Mouse (Mus musculus) Patski (cell line): ENCODE measurements around the gene Synpo2l. TPM values are rescaled to one million over a fixed set of nuclear protein-coding genes. Genes with fewer than 3 reads are reported as not detected.

Experiments
- ATAC-seq: fragments of 100-300 bp; one replicate; pipeline ENCODE4 v1.8.0; 2021
- CTCF ChIA-PET: fragments of 350-600 bp; sonication (Branson Sonifier 250); formaldehyde crosslinking; loops from one replicate; lab custom pipeline; 2022; ENCODE audit warnings: inconsistent platforms; lab: Charles Lee
- POLR2A ChIA-PET: fragments of 350-600 bp; sonication (Branson Sonifier 250); formaldehyde crosslinking; loops from one replicate; lab custom pipeline; 2022; ENCODE audit warnings: antibody characterized with exemption, inconsistent platforms; lab: Charles Lee
- DNase-seq: peaks from one replicate; pipeline ENCODE4 v3.0.0-alpha.2; 2011; ENCODE audit warnings: low read depth, low spot score
- H3K27me3 ChIP-seq: fragments of 371-371 bp; one replicate; pipeline ENCODE4 v1.5.1; 2021
- CTCF ChIP-seq: fragments of 100-300 bp; IDR thresholded peaks from one replicate; pipeline ENCODE4 v1.5.1; 2021
- in situ Hi-C: fragments of 300-500 bp; cut with MboI; formaldehyde crosslinking; loops from 3 replicates; pipeline ENCODE4 v1.11.1; 2018; ENCODE audit warnings: low pct_unique_long_range_greater_than_20kb, mixed read lengths
- polyA plus RNA-seq: library from polyadenylated mRNA; unstranded; gene quantifications from one replicate; pipeline ENCODE4 v1.2.3, GENCODE M21; 2021

Synpo2l gene
- polyA plus RNA-seq, 1 experiment from 2014 or later = 0.55 TPM

DNA sequence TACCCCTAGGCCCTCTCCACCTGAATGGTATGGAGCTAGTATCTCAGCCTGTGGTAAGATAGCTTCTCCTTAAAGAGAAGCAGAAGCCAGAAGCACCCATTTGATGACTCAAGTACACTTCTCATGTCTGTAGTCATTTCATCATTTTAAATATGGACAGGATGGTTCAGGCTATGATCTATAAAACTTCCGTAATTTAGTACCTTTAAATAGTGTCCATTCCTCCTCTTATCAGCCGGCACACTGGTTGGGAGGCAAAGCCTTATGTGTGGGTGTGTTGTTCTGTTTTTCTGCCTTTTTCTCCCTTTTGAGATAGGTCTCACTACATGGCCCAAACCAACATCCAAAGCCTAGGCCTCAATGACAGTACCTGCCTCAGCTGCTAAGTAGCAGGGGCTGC is 30.4 kb upstream of the Synpo2l start:
- ChIA-PET CTCF (interaction anchor here (0.9 to 1.3 kb wide), 5 partner anchors 9 to 104 kb away, joined by 3 to 5 read pairs (median 4); partner anchors contain the start of gene Zswim8), POLR2A (interaction anchor here (0.9 kb wide), 1 partner anchor 101 kb away, joined by 4 read pairs; no protein-coding TSS in a partner anchor)
- H3K27me3 ChIP-seq = no peaks in the 10 kb centered on the region
- no peak for TF ChIP-seq CTCF
- ATAC-seq = no peak
- in situ Hi-C loops = loop anchor here (5.0 kb wide), 1 partner anchor 99 kb away; no protein-coding TSS in a partner anchor
- DNase-seq = no peak

GRCm38 (mm10) chr14:20696986-20697385 is 28.8 kb upstream of the Synpo2l start:
- DNase-seq = no peak
- no peak for TF ChIP-seq CTCF
- CTCF ChIA-PET = interaction anchor here (0.7 kb wide), 1 partner anchor 9 kb away, joined by 3 read pairs; no protein-coding TSS in a partner anchor
- no peaks in the 10 kb centered on the region for H3K27me3 ChIP-seq
- in situ Hi-C loops = loop anchor here (5.0 kb wide), 1 partner anchor 100 kb away; no protein-coding TSS in a partner anchor
- POLR2A ChIA-PET = interaction anchor here (0.9 kb wide), 1 partner anchor 11 kb away, joined by 4 read pairs; the partner anchor contains the start of gene Zswim8
- peak; percentile 20 for ATAC-seq

- no peaks in the 10 kb centered on the region for H3K27me3 ChIP-seq
- in situ Hi-C loops = loop anchor here (5.0 kb wide), 1 partner anchor 101 kb away; no protein-coding TSS in a partner anchor
- DNase-seq (no peak), ATAC-seq (no peak)
- ChIA-PET CTCF (no interaction called here), POLR2A (interaction anchor here (0.9 kb wide), 1 partner anchor 12 kb away, joined by 4 read pairs; the partner anchor contains the start of gene Zswim8)
- TF ChIP-seq CTCF = no peak
These were observed 27.8 kb upstream of the Synpo2l start for GRCm38 (mm10) chr14:20695761-20696520.

- POLR2A ChIA-PET = interaction anchor here (0.9 to 1.9 kb wide), 2 partner anchors 10 to 12 kb away, joined by 3 to 5 read pairs; no protein-coding TSS in a partner anchor
- no peak for TF ChIP-seq CTCF
- peak; percentile 78 for ATAC-seq
- no peak for DNase-seq
- CTCF ChIA-PET = no interaction called here
- H3K27me3 ChIP-seq = no peaks in the 10 kb centered on the region
- in situ Hi-C loops = loop anchor here (5.0 kb wide), 1 partner anchor 102 kb away; no protein-coding TSS in a partner anchor
These were observed 27.0 kb upstream of the Synpo2l start, which contains the start of gene Fut11 for GRCm38 (mm10) chr14:20694884-20695760. TSS of gene Fut11 (plus strand) at chr14:20694968.

DNA sequence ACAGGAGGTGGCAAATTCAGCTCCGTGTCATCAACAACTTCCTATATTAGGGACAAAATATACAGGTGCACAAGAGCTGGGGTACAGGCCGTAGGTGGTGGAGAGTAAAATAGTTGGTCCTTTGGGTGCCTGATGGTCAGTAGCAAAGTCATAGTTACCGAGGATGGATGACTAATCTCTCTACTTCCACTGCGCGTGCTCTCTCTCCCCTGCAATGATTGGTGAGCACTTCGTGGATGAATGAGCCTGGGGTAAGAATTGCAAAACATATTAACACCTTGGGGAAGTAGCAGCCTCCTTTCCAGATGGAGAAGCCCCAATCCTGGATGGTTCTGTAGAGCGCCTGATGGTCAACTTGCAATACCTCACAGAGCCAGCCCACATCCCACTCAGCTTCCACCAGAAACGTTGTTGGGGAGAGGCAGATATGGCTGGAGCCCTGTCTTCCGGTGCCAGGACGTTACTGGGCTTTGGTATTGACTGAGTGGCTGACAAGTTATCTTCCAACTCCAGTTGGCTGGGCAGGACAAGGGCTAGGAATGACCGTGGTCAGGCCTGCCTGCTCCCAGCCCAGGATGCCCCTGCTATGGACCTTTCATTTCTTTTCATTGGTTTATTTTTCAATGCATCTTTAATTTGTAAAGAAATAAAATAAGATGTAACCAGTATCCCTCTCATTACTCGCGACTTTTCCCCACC is 26.2 kb upstream of the Synpo2l start:
- no peaks in the 10 kb centered on the region for H3K27me3 ChIP-seq
- in situ Hi-C loops = no loop called here
- POLR2A ChIA-PET = interaction anchor here (0.9 to 1.9 kb wide), 5 partner anchors 9 to 20 kb away, joined by 3 to 5 read pairs (median 4); partner anchors contain the start of gene Chchd1
- TF ChIP-seq CTCF = no peak
- CTCF ChIA-PET = interaction anchor here (1.8 kb wide), 1 partner anchor 12 kb away, joined by 6 read pairs; no protein-coding TSS in a partner anchor
- DNase-seq (no peak), ATAC-seq (peak; percentile 28)

- ATAC-seq (no peak), DNase-seq (no peak)
- in situ Hi-C loops = no loop called here
- ChIA-PET POLR2A (interaction anchor here (1.2 to 1.9 kb wide), 4 partner anchors 9 to 21 kb away, joined by 3 to 5 read pairs (median 4); partner anchors contain the start of gene Chchd1), CTCF (interaction anchor here (0.7 to 1.8 kb wide), 3 partner anchors 9 to 24 kb away, joined by 3 to 6 read pairs (median 4); no protein-coding TSS in a partner anchor)
- TF ChIP-seq CTCF = no peak
- H3K27me3 ChIP-seq = no peaks in the 10 kb centered on the region
These were observed 25.5 kb upstream of the Synpo2l start for GRCm38 (mm10) chr14:20693589-20694101.

GRCm38 (mm10) chr14:20691772-20692171 is 23.6 kb upstream of the Synpo2l start:
- DNase-seq (no peak), ATAC-seq (no peak)
- in situ Hi-C loops = no loop called here
- TF ChIP-seq CTCF = no peak
- H3K27me3 ChIP-seq = no peaks in the 10 kb centered on the region
- POLR2A ChIA-PET = no interaction called here
- CTCF ChIA-PET = no interaction called here

DNA sequence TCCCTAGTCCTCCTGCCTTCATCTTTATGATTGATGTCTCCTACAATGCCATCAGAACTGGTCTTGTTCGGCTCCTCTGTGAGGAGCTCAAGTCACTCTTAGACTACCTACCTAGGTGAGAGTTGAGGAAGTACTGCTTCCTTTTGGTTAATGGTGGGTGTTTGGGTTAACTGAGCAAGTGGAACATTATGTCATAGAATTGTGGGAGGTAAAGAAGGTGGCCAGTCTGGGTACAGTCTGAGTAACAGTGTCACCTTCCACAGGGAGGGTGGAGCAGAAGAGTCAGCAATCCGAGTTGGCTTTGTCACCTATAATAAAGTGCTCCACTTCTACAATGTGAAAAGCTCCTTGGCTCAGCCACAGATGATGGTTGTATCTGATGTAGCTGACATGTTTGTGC is 20.9 kb upstream of the Synpo2l start:
- no peak for ATAC-seq
- no peaks in the 10 kb centered on the region for H3K27me3 ChIP-seq
- in situ Hi-C loops = no loop called here

DNA sequence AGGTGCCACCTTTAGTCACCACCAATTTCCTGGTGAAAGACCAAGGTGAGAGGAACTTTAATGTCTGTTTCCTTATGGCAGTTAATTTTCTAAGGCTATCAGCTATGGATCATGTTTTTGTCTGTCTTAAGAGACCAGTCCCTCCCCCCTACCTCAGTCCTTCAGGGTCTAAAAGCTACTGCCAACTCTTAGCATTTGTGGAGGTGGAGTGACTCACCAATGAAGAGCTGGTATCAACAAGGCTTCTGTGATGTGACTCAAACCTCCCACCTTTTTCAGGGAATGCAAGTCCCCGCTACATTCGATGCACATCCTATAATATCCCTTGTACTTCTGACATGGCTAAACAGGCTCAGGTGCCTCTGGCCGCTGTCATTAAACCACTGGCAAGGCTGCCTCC is 18.4 kb upstream of the Synpo2l start:
- in situ Hi-C loops = no loop called here
- no peak for TF ChIP-seq CTCF
- no peaks in the 10 kb centered on the region for H3K27me3 ChIP-seq
- no peak for DNase-seq
- ChIA-PET CTCF (interaction anchor here (1.4 kb wide), 1 partner anchor 10 kb away, joined by 3 read pairs; no protein-coding TSS in a partner anchor), POLR2A (no interaction called here)
- ATAC-seq = no peak

More for the DNA sequence above, 20.9 kb upstream of the Synpo2l start:
- no peak for DNase-seq
- ChIA-PET POLR2A (no interaction called here), CTCF (no interaction called here)
- TF ChIP-seq CTCF = no peak
